Mouse (Mus musculus): ENCODE data around the gene Eprs.

DNA sequence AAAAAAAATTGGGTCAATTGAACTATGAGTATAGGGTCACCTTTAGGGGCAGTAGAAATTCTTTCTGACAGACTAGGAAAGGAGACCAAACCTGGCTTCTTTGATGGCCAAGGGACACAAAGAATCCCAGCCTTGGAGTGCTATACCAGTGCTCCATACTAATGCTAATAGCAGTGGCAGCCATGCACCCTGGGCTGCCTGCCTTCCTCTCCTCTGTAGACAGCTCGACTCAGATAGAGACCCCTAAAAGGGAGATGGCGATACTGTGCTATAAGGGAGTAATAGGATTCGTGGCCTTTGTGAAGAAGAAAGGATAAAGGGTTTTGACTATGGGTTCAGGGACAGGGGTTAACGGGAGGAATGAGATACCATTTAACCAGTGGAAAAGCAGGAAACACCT is 91.3 kb downstream of the Eprs start:
- TF ChIP-seq POLR2A (IDR thresholded peaks at IDR 0.05; ENCODE audit: control insufficient read depth, low read depth, low read length) (no peak), CTCF (IDR thresholded peaks at IDR 0.05; ENCODE audit: control insufficient read depth, insufficient read depth, insufficient replicate concordance, low read depth, low read length) (no peak)

All from testis, adult 2 months (tissue).